ENCODE assay signal across 9 mouse cellular contexts in the genomic region with DNA sequence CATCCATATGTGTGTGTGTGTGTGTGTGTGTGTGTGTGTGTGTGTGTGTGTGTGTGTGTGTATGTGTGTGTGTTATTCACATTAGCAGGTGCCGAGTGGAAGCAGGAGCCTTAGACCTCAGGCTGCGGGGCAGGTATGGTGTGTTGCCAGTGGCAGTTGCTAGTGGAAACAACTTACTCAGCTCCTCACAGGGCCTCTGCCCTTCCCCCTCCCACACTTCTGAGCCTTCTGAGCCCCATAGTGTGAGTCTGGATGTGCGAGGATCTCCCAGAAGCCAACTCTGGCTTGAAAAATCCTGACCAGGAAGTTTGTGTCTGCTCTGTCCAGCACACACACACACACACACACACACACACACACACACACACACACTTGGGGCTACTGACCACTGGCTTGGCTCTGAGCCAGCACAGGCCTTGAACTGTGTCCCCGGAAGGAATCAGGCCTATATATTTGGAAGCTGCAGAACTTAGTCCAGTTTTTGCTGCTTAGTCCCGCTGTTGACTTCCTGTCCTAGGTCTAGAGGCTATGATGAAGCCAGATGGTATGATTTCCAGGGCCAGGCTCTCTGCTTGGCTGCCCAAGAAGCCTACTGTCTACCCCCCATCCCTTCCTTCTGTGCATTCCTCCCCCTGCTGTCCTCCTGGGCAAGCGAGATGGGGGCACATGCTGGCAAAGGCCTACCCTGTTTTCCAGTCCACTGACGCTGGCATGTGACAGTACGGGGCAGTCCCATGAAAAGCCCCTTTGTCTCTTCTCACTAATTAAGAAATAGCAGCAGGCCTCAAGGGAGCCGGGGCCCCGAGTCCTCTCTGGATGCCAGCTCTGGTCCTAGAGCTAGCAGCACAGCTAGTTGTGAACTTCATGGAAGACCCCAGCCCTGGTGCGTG. TPM values are rescaled to one million over a fixed set of nuclear protein-coding genes. Genes with fewer than 3 reads are reported as not detected.
A peak's percentile ranks its signal among the peaks of the same experiment; 100 is the strongest.
DNase-seq lines count a peak whose midpoint lies in the region; ATAC-seq and TF ChIP-seq lines count a peak whose summit lies in the region.
"Had no signal": no experiment of that assay in that cellular context is flagged by ENCODE, and none has a peak within 500 bp of the region (broad histone marks: within the 10 kb centered on the region; RNA-seq: fewer than 3 reads in every experiment).

No protein-coding gene starts in this region.

- DNase-seq in stomach, postnatal 0 days (ENCODE audit: low spot score), result no peak
- DNase-seq in left cerebral cortex, postnatal 25 days (ENCODE audit: low spot score in 2 of 2), result peak; percentile 48 to 64
- no peak for DNase-seq in adrenal gland, postnatal 25 days
- no peak for DNase-seq in urinary bladder, postnatal 10 days (ENCODE audit: low spot score)
- no peak for DNase-seq in adrenal gland, postnatal 36 days

- no peak for TF ChIP-seq EP300 in stomach, postnatal 0 days (optimal IDR thresholded peaks at IDR 0.05)

- intact Hi-C loops in left cerebral cortex, postnatal 25 days (cut with DNase I), result no loop called here

- no peaks in the 10 kb centered on the region for H3K4me1 ChIP-seq in stomach, embryonic 15.5 days
- H3K4me1 ChIP-seq in stomach, postnatal 0 days (replicated peaks; ENCODE audit: control insufficient read depth, insufficient read depth), result no peaks in the 10 kb centered on the region
- peaks cover 12% of the 10 kb centered on the region for H3K4me1 ChIP-seq in forebrain, embryonic 16.5 days (replicated peaks; ENCODE audit: control insufficient read depth, insufficient read depth, low read length)
- no peaks in the 10 kb centered on the region for H3K4me1 ChIP-seq in stomach, embryonic 16.5 days (ENCODE audit: control insufficient read depth, insufficient read depth, low read length)
- H3K4me1 ChIP-seq: limb, embryonic 15.5 days had no signal

- H3K27me3 ChIP-seq in stomach, embryonic 15.5 days (replicated peaks), result no peaks in the 10 kb centered on the region
- no peaks in the 10 kb centered on the region for H3K27me3 ChIP-seq in stomach, postnatal 0 days (ENCODE audit: control insufficient read depth, insufficient read depth, low read length)
- no peaks in the 10 kb centered on the region for H3K27me3 ChIP-seq in forebrain, embryonic 16.5 days (replicated peaks; ENCODE audit: control insufficient read depth, insufficient read depth, low read length)
- no peaks in the 10 kb centered on the region for H3K27me3 ChIP-seq in stomach, embryonic 16.5 days (ENCODE audit: control insufficient read depth, insufficient read depth, low read length)
- H3K27me3 ChIP-seq: limb, embryonic 15.5 days had no signal

- H3K9ac ChIP-seq in stomach, embryonic 15.5 days, result no peak overlapping the region
- H3K9ac ChIP-seq in stomach, postnatal 0 days (ENCODE audit: low read length), result no peak overlapping the region
- no peak overlapping the region for H3K9ac ChIP-seq in forebrain, embryonic 16.5 days (replicated peaks; ENCODE audit: low read depth, low read length)
- no peak overlapping the region for H3K9ac ChIP-seq in stomach, embryonic 16.5 days (ENCODE audit: low read length)
- H3K9ac ChIP-seq: limb, embryonic 15.5 days had no signal

- H3K36me3 ChIP-seq in stomach, embryonic 15.5 days, result no peaks in the 10 kb centered on the region
- H3K36me3 ChIP-seq in stomach, postnatal 0 days (ENCODE audit: control insufficient read depth, insufficient read depth, low read length), result no peaks in the 10 kb centered on the region
- no peaks in the 10 kb centered on the region for H3K36me3 ChIP-seq in forebrain, embryonic 16.5 days (ENCODE audit: control insufficient read depth, insufficient read depth)
- H3K36me3 ChIP-seq in stomach, embryonic 16.5 days (ENCODE audit: control insufficient read depth, insufficient read depth, low read length), result no peaks in the 10 kb centered on the region
- H3K36me3 ChIP-seq: limb, embryonic 15.5 days had no signal

- no peak overlapping the region for H3K4me2 ChIP-seq in stomach, embryonic 15.5 days
- H3K4me2 ChIP-seq in stomach, postnatal 0 days (replicated peaks; ENCODE audit: low read depth), result no peak overlapping the region
- no peak overlapping the region for H3K4me2 ChIP-seq in forebrain, embryonic 16.5 days (ENCODE audit: low read length)
- H3K4me2 ChIP-seq in stomach, embryonic 16.5 days (ENCODE audit: low read depth, low read length), result no peak overlapping the region
- H3K4me2 ChIP-seq: limb, embryonic 15.5 days had no signal

- peak; percentile 22; the same call in 1 of the 2 replicates for ATAC-seq in stomach, embryonic 15.5 days (ENCODE audit: insufficient read depth, low FRiP score, low read depth)
- ATAC-seq in stomach, postnatal 0 days (ENCODE audit: low FRiP score, low TSS enrichment), result no peak; the same call in 1 of the 2 replicates
- peak; percentile 91 for ATAC-seq in forebrain, embryonic 16.5 days
- peak; percentile 43; the same call in 1 of the 2 replicates for ATAC-seq in stomach, embryonic 16.5 days (ENCODE audit: insufficient read depth, low FRiP score)

- H3K9me3 ChIP-seq in stomach, embryonic 15.5 days, result no peaks in the 10 kb centered on the region
- H3K9me3 ChIP-seq in stomach, postnatal 0 days (ENCODE audit: control insufficient read depth, low read length), result no peaks in the 10 kb centered on the region
- no peaks in the 10 kb centered on the region for H3K9me3 ChIP-seq in forebrain, embryonic 16.5 days (ENCODE audit: control insufficient read depth, low read length)
- no peaks in the 10 kb centered on the region for H3K9me3 ChIP-seq in stomach, embryonic 16.5 days (replicated peaks; ENCODE audit: control insufficient read depth, low read length)
- H3K9me3 ChIP-seq: limb, embryonic 15.5 days had no signal

- TF ChIP-seq CTCF in stomach, postnatal 0 days (IDR thresholded peaks at IDR 0.05; ENCODE audit: low read depth), result no peak

- H3K27ac ChIP-seq in stomach, embryonic 15.5 days, result no peak overlapping the region
- no peak overlapping the region for H3K27ac ChIP-seq in stomach, postnatal 0 days (replicated peaks)
- peak overlapping the region; percentile 45; the same call in 1 of the 2 replicates for H3K27ac ChIP-seq in forebrain, embryonic 16.5 days (ENCODE audit: low read length)
- no peak overlapping the region for H3K27ac ChIP-seq in stomach, embryonic 16.5 days (ENCODE audit: low read length)
- H3K27ac ChIP-seq: limb, embryonic 15.5 days had no signal

- no peak overlapping the region for H3K4me3 ChIP-seq in stomach, embryonic 15.5 days (replicated peaks)
- no peak overlapping the region for H3K4me3 ChIP-seq in stomach, postnatal 0 days (ENCODE audit: low read depth, low read length)
- H3K4me3 ChIP-seq in forebrain, embryonic 16.5 days (replicated peaks; ENCODE audit: low read length), result no peak overlapping the region
- no peak overlapping the region for H3K4me3 ChIP-seq in stomach, embryonic 16.5 days (replicated peaks; ENCODE audit: low read length)
- H3K4me3 ChIP-seq: limb, embryonic 15.5 days had no signal

- 74% methylated on average over 11 of the region's 11 CpGs for WGBS in stomach, embryonic 15.5 days
- WGBS in stomach, postnatal 0 days, result 76% methylated on average over 11 of the region's 11 CpGs
- 18% methylated on average over 10 of the region's 11 CpGs for WGBS in forebrain, embryonic 16.5 days
- 70% methylated on average over 11 of the region's 11 CpGs for WGBS in stomach, embryonic 16.5 days

RNA-seq across cellular contexts. Expression of a gene that starts 22.2 kb away (rescaled TPM):
- 2.6 and 2.9 TPM in 2 replicates for polyA plus RNA-seq in stomach, embryonic 15.5 days (2015; fragmentation: Nextera tagmentation; extraction: Ambion mirVana)
- polyA plus RNA-seq in stomach, postnatal 0 days (2015; fragmentation: Nextera tagmentation; extraction: Ambion mirVana), result 3.0 and 3.6 TPM in 2 replicates
- polyA plus RNA-seq in forebrain, embryonic 16.5 days (2015; fragmentation: Nextera tagmentation; extraction: Ambion mirVana), result 15.0 and 18.7 TPM in 2 replicates
- total RNA-seq in left cerebral cortex, postnatal 25 days (2021), result 100 to 1,000 TPM; 121 to 123 TPM
- 2.6 and 2.9 TPM in 2 replicates for polyA plus RNA-seq in stomach, embryonic 16.5 days (2015; fragmentation: Nextera tagmentation; extraction: Ambion mirVana)
- total RNA-seq in adrenal gland, postnatal 25 days (2021), result 19.0 and 24.5 TPM in 2 replicates
- 10 to 100 TPM in 1 of 2 experiments, 1 to 10 TPM in 1; 9.2 to 19.5 TPM for total RNA-seq in adrenal gland, postnatal 36 days (2021)

Comparison
In these comparisons a context has a peak if more than half of its experiments do, and no peak if none do; other contexts are left out.
1. DNase-seq: peak in left cerebral cortex, postnatal 25 days (2 of 2); none in stomach, postnatal 0 days (single experiment), adrenal gland, postnatal 25 days (single experiment), urinary bladder, postnatal 10 days (single experiment) and adrenal gland, postnatal 36 days (0 of 2).